8 mouse cellular contexts compared by ENCODE assay signal in genomic region chr16:4789311-4789768, GRCm38 (mm10). TPM values are rescaled to one million over a fixed set of nuclear protein-coding genes. Genes with fewer than 3 reads are reported as not detected.
DNase-seq lines count a peak whose midpoint lies in the region; ATAC-seq and TF ChIP-seq lines count a peak whose summit lies in the region.

No protein-coding gene starts in this region.

- peaks cover 39% of the 10 kb centered on the region for H3K4me1 ChIP-seq in kidney, embryonic 15.5 days
- peaks cover 25% of the 10 kb centered on the region for H3K4me1 ChIP-seq in G1E (ENCODE audit: insufficient read depth, low read depth, low read length)
- peaks cover 42% of the 10 kb centered on the region for H3K4me1 ChIP-seq in heart, embryonic 15.5 days (replicated peaks)
- H3K4me1 ChIP-seq in liver, embryonic 15.5 days (replicated peaks): peaks cover 27% of the 10 kb centered on the region
- peaks cover 7% of the 10 kb centered on the region for H3K4me1 ChIP-seq in testis, adult 2 months (ENCODE audit: control insufficient read depth, insufficient read depth, low read length)

- H3K36me3 ChIP-seq in kidney, embryonic 15.5 days: peaks cover 3% of the 10 kb centered on the region; the same call in 1 of the 2 replicates
- H3K36me3 ChIP-seq in G1E (replicated peaks): peaks cover 10% of the 10 kb centered on the region
- no peaks in the 10 kb centered on the region for H3K36me3 ChIP-seq in heart, embryonic 15.5 days
- H3K36me3 ChIP-seq in liver, embryonic 15.5 days (replicated peaks): no peaks in the 10 kb centered on the region
- H3K36me3 ChIP-seq in testis, adult 2 months (ENCODE audit: control insufficient read depth, insufficient read depth, low read length): no peaks in the 10 kb centered on the region; the same call in 1 of the 2 replicates

- WGBS in kidney, embryonic 15.5 days: under 1% methylated on average over 29 of the region's 29 CpGs
- 1% methylated on average over 29 of the region's 29 CpGs for WGBS in heart, embryonic 15.5 days
- under 1% methylated on average over 29 of the region's 29 CpGs for WGBS in liver, embryonic 15.5 days (ENCODE audit: insufficient replicate concordance)

- no peaks in the 10 kb centered on the region for H3K27me3 ChIP-seq in kidney, embryonic 15.5 days
- no peaks in the 10 kb centered on the region; the same call in 1 of the 2 replicates for H3K27me3 ChIP-seq in G1E (ENCODE audit: insufficient read depth, low read length)
- H3K27me3 ChIP-seq in heart, embryonic 15.5 days: no peaks in the 10 kb centered on the region
- H3K27me3 ChIP-seq in liver, embryonic 15.5 days: no peaks in the 10 kb centered on the region
- H3K27me3 ChIP-seq in testis, adult 2 months (ENCODE audit: control insufficient read depth, insufficient read depth, low read length): no peaks in the 10 kb centered on the region

- no peak for DNase-seq in kidney, postnatal 14 days
- no peak for DNase-seq in G1E (ENCODE audit: low spot score)
- peak; percentile 53 for DNase-seq in cerebellum, adult 8-10 months
- DNase-seq in layer of hippocampus, postnatal 36 days: no peak

- peak overlapping the region; percentile 98 for H3K27ac ChIP-seq in kidney, embryonic 15.5 days
- peak overlapping the region; percentile 97 for H3K27ac ChIP-seq in heart, embryonic 15.5 days
- H3K27ac ChIP-seq in liver, embryonic 15.5 days (replicated peaks): peak overlapping the region; percentile 83
- peak overlapping the region; percentile 100 for H3K27ac ChIP-seq in testis, adult 2 months (ENCODE audit: control insufficient read depth, insufficient read depth, low read depth, low read length)

- peak overlapping the region; percentile 86 for H3K4me3 ChIP-seq in kidney, embryonic 15.5 days (replicated peaks)
- H3K4me3 ChIP-seq in G1E (ENCODE audit: low read depth, low read length): peak overlapping the region; percentile 85
- H3K4me3 ChIP-seq in heart, embryonic 15.5 days: peak overlapping the region; percentile 81
- peak overlapping the region; percentile 84 for H3K4me3 ChIP-seq in liver, embryonic 15.5 days (replicated peaks)
- H3K4me3 ChIP-seq in testis, adult 2 months (ENCODE audit: control insufficient read depth, low read depth, low read length): peak overlapping the region; percentile 86

- H3K9ac ChIP-seq in kidney, embryonic 15.5 days: peak overlapping the region; percentile 91
- peak overlapping the region; percentile 87 for H3K9ac ChIP-seq in heart, embryonic 15.5 days
- H3K9ac ChIP-seq in liver, embryonic 15.5 days: peak overlapping the region; percentile 75

- TF ChIP-seq CTCF in G1E (IDR thresholded peaks at IDR 0.05; ENCODE audit: low read depth, low read length): no peak
- TF ChIP-seq CTCF in testis, adult 2 months (IDR thresholded peaks at IDR 0.05; ENCODE audit: control insufficient read depth, insufficient read depth, insufficient replicate concordance, low read depth, low read length): no peak

- no peaks in the 10 kb centered on the region for H3K9me3 ChIP-seq in kidney, embryonic 15.5 days (replicated peaks)
- no peaks in the 10 kb centered on the region for H3K9me3 ChIP-seq in G1E (replicated peaks)
- no peaks in the 10 kb centered on the region for H3K9me3 ChIP-seq in heart, embryonic 15.5 days (replicated peaks)
- H3K9me3 ChIP-seq in liver, embryonic 15.5 days (replicated peaks): no peaks in the 10 kb centered on the region

- TF ChIP-seq POLR2A in testis, adult 2 months (IDR thresholded peaks at IDR 0.05; ENCODE audit: control insufficient read depth, low read depth, low read length): no peak

- H3K4me2 ChIP-seq in kidney, embryonic 15.5 days: peak overlapping the region; percentile 66
- peak overlapping the region; percentile 88 for H3K4me2 ChIP-seq in heart, embryonic 15.5 days
- peak overlapping the region; percentile 95 for H3K4me2 ChIP-seq in liver, embryonic 15.5 days

- peak; percentile 59 for ATAC-seq in kidney, embryonic 15.5 days (replicated peaks; ENCODE audit: low FRiP score)
- no peak for ATAC-seq in G1E (ENCODE audit: extremely low read depth, insufficient number of reproducible peaks, low FRiP score, poor library complexity, severe bottlenecking)
- peak; percentile 36 for ATAC-seq in heart, embryonic 15.5 days (replicated peaks; ENCODE audit: insufficient number of reproducible peaks, insufficient read depth, low FRiP score, low read depth)
- peak; percentile 38 for ATAC-seq in liver, embryonic 15.5 days (ENCODE audit: insufficient read depth)

RNA-seq across cellular contexts. Expression of gene Cdip1, which starts 0.8 kb away (rescaled TPM):
- 101 and 108 TPM in 2 replicates for polyA plus RNA-seq in kidney, embryonic 15.5 days (2015; fragmentation: Nextera tagmentation; extraction: Ambion mirVana)
- total RNA-seq in G1E (2014; fragmentation: Nextera tagmentation) (12.6 and 16.2 TPM in 2 replicates), G1E (2017) (11.4 and 12.0 TPM in 2 replicates)
- 25.5 and 31.9 TPM in 2 replicates for polyA plus RNA-seq in G1E (2012)
- 114 and 122 TPM in 2 replicates for polyA plus RNA-seq in heart, embryonic 15.5 days (2015; fragmentation: Nextera tagmentation; extraction: Ambion mirVana)
- polyA plus RNA-seq in liver, embryonic 15.5 days (2015; fragmentation: Nextera tagmentation; extraction: Ambion mirVana): 20.9 and 24.5 TPM in 2 replicates
- 55.2 and 57.0 TPM in 2 replicates for polyA plus RNA-seq in testis, adult 2 months (2012; rRNA removed)
- 100 to 1,000 TPM; 236 to 243 TPM for total RNA-seq in layer of hippocampus, postnatal 36 days (2021)

RNA-seq across cellular contexts. Expression of gene 4930562C15Rik, which starts 45.9 kb away (rescaled TPM):
- polyA plus RNA-seq in kidney, embryonic 15.5 days (2015; fragmentation: Nextera tagmentation; extraction: Ambion mirVana): 0.19 and 0.83 TPM in 2 replicates
- not detected in 2 replicates for total RNA-seq in G1E (2014; fragmentation: Nextera tagmentation)
- total RNA-seq in G1E (2017): 0.06 and 0.16 TPM in 2 replicates
- polyA plus RNA-seq in G1E (2012): not detected in 2 replicates
- 0.26 and 0.28 TPM in 2 replicates for polyA plus RNA-seq in heart, embryonic 15.5 days (2015; fragmentation: Nextera tagmentation; extraction: Ambion mirVana)
- polyA plus RNA-seq in liver, embryonic 15.5 days (2015; fragmentation: Nextera tagmentation; extraction: Ambion mirVana): 0.09 and 0.14 TPM in 2 replicates
- polyA plus RNA-seq in testis, adult 2 months (2012; rRNA removed): 55.3 and 61.1 TPM in 2 replicates
- total RNA-seq in layer of hippocampus, postnatal 36 days (2021): not detected

Comparison
In these comparisons a context has a peak if more than half of its experiments do, and no peak if none do; other contexts are left out.
1. RNA of gene 4930562C15Rik, which starts 45.9 kb away (polyA plus RNA-seq): 55.3 to 61.1 TPM in testis, adult 2 months; 0.19 to 0.83 TPM in kidney, embryonic 15.5 days, 0.26 to 0.28 TPM in heart, embryonic 15.5 days, 0.09 to 0.14 TPM in liver, embryonic 15.5 days and not detected in G1E; every median in the first group is over 10 times any median in the second.
2. Peak in every context shown above with its lines, with median percentiles within 50 percentile points of each other: H3K27ac ChIP-seq, H3K4me2 ChIP-seq, H3K4me3 ChIP-seq and H3K9ac ChIP-seq.